Mouse (Mus musculus): ENCODE measurements around the gene Ehbp1.

DNA sequence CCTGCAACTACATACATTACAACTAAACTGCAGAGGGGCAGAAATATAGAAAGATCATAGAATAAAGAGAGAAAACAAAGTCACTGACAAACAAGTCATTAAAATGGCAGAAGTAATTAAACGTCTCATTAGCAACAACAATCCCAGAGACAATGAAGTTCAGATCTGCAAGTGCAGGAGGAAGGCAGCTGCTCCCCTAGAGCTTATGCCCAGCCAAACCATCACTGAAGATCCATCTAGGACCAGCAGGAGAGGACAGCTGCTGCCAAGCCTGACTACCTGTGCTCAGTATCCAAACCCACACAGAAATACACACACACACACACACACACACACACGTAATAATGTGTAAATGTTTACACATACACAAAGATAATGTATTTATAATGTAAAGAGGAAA is 92.7 kb downstream of the Ehbp1 start:
- TF ChIP-seq CTCF (conservative IDR thresholded peaks at IDR 0.05; ENCODE audit: insufficient read depth, insufficient read length, low read depth, low read length) (no peak), POLR2A (IDR thresholded peaks at IDR 0.05; ENCODE audit: low read depth, low read length) (no peak)

All from kidney, adult 2 months (tissue).